Mouse (Mus musculus) midbrain, embryonic 11.5 days (tissue): ENCODE results near the gene Hdac9. TPM values are rescaled to one million over a fixed set of nuclear protein-coding genes. Genes with fewer than 3 reads are reported as not detected.

Experiments used
- ATAC-seq: fragments of 200-750 bp; cut with Nextera tagmentation; 2 replicates; pipeline ENCODE4 v1.8.0; 2017; ENCODE audit warnings: moderate TSS enrichment, moderate library complexity; ENCODE audit not compliant: low FRiP score
- DNase-seq: peaks from one replicate; pipeline ENCODE4 v3.0.0; 2015; ENCODE audit warnings: low spot score; ENCODE audit errors: missing footprints
- H3K27ac ChIP-seq: fragments of 300-500 bp; sonication (generic); 2 replicates; pipeline ENCODE4 v1.5.1; 2014; ENCODE audit warnings: low read depth, low read length
- H3K27me3 ChIP-seq: fragments of 300-500 bp; sonication (generic); 2 replicates; pipeline ENCODE4 v1.6.1; 2014; ENCODE audit warnings: mild to moderate bottlenecking, low read length, moderate library complexity, mixed read lengths; ENCODE audit not compliant: control insufficient read depth, insufficient read depth
- H3K36me3 ChIP-seq: fragments of 300-500 bp; sonication (generic); 2 replicates; pipeline ENCODE4 v1.6.1; 2014; ENCODE audit warnings: mild to moderate bottlenecking, low read length, moderate library complexity, mixed read lengths; ENCODE audit not compliant: control insufficient read depth, insufficient read depth
- H3K4me1 ChIP-seq: fragments of 300-500 bp; sonication (generic); 2 replicates; pipeline ENCODE4 v1.6.1; 2014; ENCODE audit warnings: low read length; ENCODE audit not compliant: control insufficient read depth, insufficient read depth
- H3K4me2 ChIP-seq: fragments of 300-500 bp; sonication (generic); 2 replicates; pipeline ENCODE4 v1.6.1; 2014; ENCODE audit warnings: mild to moderate bottlenecking, moderate library complexity
- H3K4me3 ChIP-seq: fragments of 300-500 bp; sonication (generic); 2 replicates; pipeline ENCODE4 v1.5.1; 2014; ENCODE audit warnings: low read depth, low read length
- H3K9ac ChIP-seq: fragments of 300-500 bp; sonication (generic); 2 replicates; pipeline ENCODE4 v1.6.1; 2014; ENCODE audit warnings: low read length
- H3K9me3 ChIP-seq: fragments of 300-500 bp; sonication (generic); 2 replicates; pipeline ENCODE4 v1.6.1; 2016; ENCODE audit warnings: low read length; ENCODE audit not compliant: control insufficient read depth
- WGBS: fragments of 180-500 bp; shearing (Covaris S2); extraction: QIAGEN DNeasy Blood & Tissue Kit; methylation state at CpG from one replicate; pipeline ENCODE4 v1.1.7; 2014; 5-methylcytosine and 5-hydroxymethylcytosine counted together
- polyA plus RNA-seq: library from polyadenylated mRNA; unstranded; fragments of >200 nt; fragmentation: Nextera tagmentation; extraction: Ambion mirVana; gene quantifications from 2 replicates; pipeline ENCODE4 v1.2.1, GENCODE M21; 2014

The Hdac9 gene
- polyA plus RNA-seq, result 14.1 and 16.9 TPM in 2 replicates

DNA sequence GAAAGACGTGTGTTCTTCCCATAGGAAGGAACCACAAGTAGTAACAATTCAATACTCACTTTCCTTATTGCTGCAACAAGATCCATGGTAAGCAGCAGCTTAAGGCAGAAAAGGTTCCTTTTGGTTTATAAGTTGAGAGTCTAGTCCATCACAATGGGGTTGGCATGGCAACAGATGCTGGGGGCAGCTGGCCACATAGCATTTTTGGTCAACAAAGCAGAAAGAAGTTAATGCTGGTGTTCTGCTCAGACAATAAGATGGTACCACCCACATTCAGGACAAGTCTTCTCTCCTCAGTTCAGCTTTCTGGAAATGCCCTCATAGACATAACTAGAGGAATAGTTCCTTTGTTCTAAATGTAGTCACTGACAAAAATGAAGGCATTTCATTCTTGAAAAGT is at the start of gene Hdac9:
Gene Hdac9 (minus strand): TSS at position 101 of the 400 bp plus-strand sequence.
- Histone ChIP-seq H3K4me3 (no peak within 1 kb of the TSS), H3K27ac (no peak within 1 kb of the TSS), H3K27me3 (no peaks in the 10 kb centered on the region), H3K4me2 (no peak within 1 kb of the TSS), H3K36me3 (no peaks in the 10 kb centered on the region), H3K9ac (no peak within 1 kb of the TSS), H3K9me3 (no peaks in the 10 kb centered on the region), H3K4me1 (0 out of 2 replicates have a peak, but pooled peaks cover 4% of the 10 kb centered on the region)
- no peak for DNase-seq
- WGBS, result 26% methylated on average over 1 of the region's 1 CpGs
- ATAC-seq, result no peak

DNA sequence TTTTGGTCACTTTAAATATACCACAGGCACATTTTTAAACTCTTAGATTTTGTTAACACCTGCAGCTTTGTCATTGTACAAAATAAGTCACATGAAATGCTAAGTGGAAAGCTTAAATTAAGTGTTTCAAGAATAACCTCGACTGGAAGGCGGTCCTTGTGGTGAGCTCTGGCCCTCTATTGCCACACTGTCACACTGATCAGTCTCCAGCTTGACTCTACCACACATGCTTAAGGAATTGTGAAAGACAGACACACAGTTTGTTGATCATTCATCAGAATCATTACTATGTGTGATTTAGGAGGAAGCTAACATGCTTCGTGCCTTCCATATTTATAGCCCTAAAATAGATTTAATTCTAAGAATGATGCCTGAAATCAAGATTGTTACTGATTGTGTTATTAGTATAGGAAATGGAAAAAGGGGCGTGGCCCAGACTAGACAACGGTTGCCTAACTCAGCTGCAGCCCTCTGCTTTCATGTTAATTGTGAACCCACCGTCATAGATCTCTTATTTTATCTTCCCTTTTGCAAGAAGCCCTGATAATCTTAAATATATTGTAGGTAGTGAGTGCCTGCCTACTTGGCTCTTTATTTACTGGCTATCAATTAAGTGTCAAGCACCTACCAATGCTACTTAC is 32.3 kb upstream of the Hdac9 start:
- H3K27ac ChIP-seq, result no peak overlapping the region
- no peak overlapping the region for H3K4me3 ChIP-seq
- no peak for ATAC-seq
- H3K4me1 ChIP-seq, result no peaks in the 10 kb centered on the region
- no peaks in the 10 kb centered on the region for H3K36me3 ChIP-seq
- no peaks in the 10 kb centered on the region for H3K9me3 ChIP-seq
- DNase-seq, result no peak
- no peaks in the 10 kb centered on the region for H3K27me3 ChIP-seq
- no peak overlapping the region for H3K4me2 ChIP-seq
- WGBS, result 89% methylated on average over 6 of the region's 6 CpGs
- no peak overlapping the region for H3K9ac ChIP-seq

DNA sequence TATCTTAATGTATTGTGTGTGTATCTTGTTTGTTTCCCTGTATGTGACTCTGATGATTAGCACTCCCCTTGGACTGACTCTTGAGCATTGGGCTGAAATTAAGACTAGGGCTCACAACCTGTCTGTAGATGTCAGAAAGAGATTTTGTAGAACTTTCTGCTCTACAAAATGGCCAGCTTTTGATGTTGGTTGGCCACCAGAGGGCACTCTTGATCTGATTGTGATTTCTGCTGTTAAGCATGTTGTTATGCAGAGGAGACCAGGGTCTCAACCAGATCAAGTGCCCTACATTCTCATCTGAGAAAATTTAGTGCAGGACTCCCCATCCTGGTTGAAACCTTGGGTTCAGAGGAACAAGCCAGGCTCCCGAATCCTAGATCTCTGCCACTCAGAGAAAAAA is 21.0 kb upstream of the Hdac9 start:
- Histone ChIP-seq H3K27ac (no peak overlapping the region), H3K27me3 (no peaks in the 10 kb centered on the region), H3K36me3 (no peaks in the 10 kb centered on the region), H3K4me2 (no peak overlapping the region), H3K4me1 (no peaks in the 10 kb centered on the region), H3K9ac (no peak overlapping the region), H3K9me3 (peaks cover 4% of the 10 kb centered on the region; the same call in 1 of the 2 replicates), H3K4me3 (no peak overlapping the region)
- ATAC-seq (no peak), DNase-seq (peak; percentile 87)
- WGBS, result 95% methylated on average over 1 of the region's 1 CpGs

DNA sequence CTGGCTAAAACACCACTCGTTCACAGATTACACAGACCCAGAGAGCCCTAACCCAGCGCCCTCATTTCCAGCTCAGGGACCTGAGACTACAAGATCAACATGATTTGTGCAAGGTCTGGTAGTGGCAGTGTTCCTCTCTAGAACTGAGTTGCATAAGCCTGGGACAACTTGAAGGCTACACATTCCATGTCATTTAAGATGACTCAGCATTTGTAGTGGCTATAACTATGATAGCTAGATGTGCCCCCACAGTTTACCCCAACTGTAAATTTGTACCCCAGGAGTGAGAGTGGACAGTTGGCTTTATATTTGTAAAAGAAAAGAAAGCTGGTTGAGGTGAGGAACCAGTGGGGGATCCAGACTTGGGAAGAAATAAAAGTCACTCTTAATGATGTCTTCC is 8.9 kb downstream of the Hdac9 start:
- Histone ChIP-seq H3K9ac (no peak overlapping the region), H3K27ac (no peak overlapping the region), H3K27me3 (peaks cover 9% of the 10 kb centered on the region), H3K4me2 (no peak overlapping the region), H3K4me1 (peaks cover 2% of the 10 kb centered on the region; the same call in 1 of the 2 replicates), H3K36me3 (no peaks in the 10 kb centered on the region), H3K4me3 (no peak overlapping the region), H3K9me3 (no peaks in the 10 kb centered on the region)
- DNase-seq (no peak), ATAC-seq (no peak)
- WGBS, result 61% methylated on average over 2 of the region's 2 CpGs

- WGBS, result 3% methylated on average over 10 of the region's 10 CpGs
- Histone ChIP-seq H3K27ac (no peak overlapping the region), H3K9me3 (no peaks in the 10 kb centered on the region), H3K4me2 (peak overlapping the region; percentile 89), H3K36me3 (no peaks in the 10 kb centered on the region), H3K4me3 (peak overlapping the region; percentile 75), H3K9ac (peak overlapping the region; percentile 64; the same call in 1 of the 2 replicates), H3K27me3 (peaks cover 9% of the 10 kb centered on the region), H3K4me1 (peaks cover 2% of the 10 kb centered on the region; the same call in 1 of the 2 replicates)
- ATAC-seq (peak; percentile 58), DNase-seq (no peak)
These were observed 9.4 kb downstream of the Hdac9 start for GRCm38 (mm10) chr12:34907506-34907850.

GRCm38 (mm10) chr12:34906704-34907505 is 10.0 kb downstream of the Hdac9 start:
- Histone ChIP-seq H3K27me3 (peaks cover 9% of the 10 kb centered on the region), H3K4me3 (peak overlapping the region; percentile 75), H3K4me2 (peak overlapping the region; percentile 89), H3K36me3 (no peaks in the 10 kb centered on the region), H3K27ac (no peak overlapping the region), H3K4me1 (peaks cover 2% of the 10 kb centered on the region; the same call in 1 of the 2 replicates), H3K9me3 (no peaks in the 10 kb centered on the region), H3K9ac (peak overlapping the region; percentile 64)
- under 1% methylated on average over 73 of the region's 107 CpGs for WGBS
- ATAC-seq (peak; percentile 90), DNase-seq (peak; percentile 91)

DNA sequence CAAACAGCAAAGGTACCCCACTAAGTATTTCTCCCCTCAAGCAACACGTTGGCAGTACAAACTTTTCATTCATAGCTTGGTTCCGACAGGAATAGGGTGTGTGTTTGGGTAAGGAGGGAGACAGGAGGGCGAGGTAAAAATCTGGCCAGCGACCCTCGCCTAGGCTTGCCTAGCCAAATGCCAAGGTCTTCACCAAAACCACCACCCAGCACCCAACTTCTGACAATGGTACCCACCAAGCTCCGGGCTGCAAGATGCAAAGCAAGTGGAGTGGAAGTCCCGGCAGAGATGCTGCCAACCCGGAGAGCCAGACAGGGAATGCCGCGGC is 10.6 kb downstream of the Hdac9 start:
- H3K4me2 ChIP-seq, result peak overlapping the region; percentile 89
- H3K4me1 ChIP-seq, result peaks cover 2% of the 10 kb centered on the region; the same call in 1 of the 2 replicates
- peaks cover 9% of the 10 kb centered on the region for H3K27me3 ChIP-seq
- H3K9ac ChIP-seq, result peak overlapping the region; percentile 64
- ATAC-seq (no peak; the same call in 1 of the 2 replicates), DNase-seq (peak; percentile 93)
- peak overlapping the region; percentile 75 for H3K4me3 ChIP-seq
- no peaks in the 10 kb centered on the region for H3K36me3 ChIP-seq
- no peak overlapping the region for H3K27ac ChIP-seq
- 2% methylated on average over 10 of the region's 10 CpGs for WGBS
- H3K9me3 ChIP-seq, result no peaks in the 10 kb centered on the region

DNA sequence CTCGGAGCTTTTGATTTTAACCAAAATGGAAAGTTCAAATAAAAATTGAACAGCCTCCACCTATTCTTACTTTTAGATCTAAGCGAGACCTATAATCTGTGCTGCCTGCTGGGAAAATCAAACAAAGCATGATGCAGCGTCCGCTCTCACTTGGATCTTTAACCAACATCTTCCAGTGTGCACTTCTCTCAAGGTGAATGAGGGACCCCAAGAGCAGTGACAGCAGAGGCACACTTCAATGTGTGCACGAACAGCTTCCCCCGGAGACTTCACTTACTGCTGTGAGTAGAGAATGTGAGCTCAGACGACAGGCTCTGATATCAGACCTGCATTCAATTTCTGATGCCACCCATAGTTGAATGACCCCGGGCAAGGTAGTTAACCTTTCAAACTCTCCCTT is 16.7 kb downstream of the Hdac9 start:
- Histone ChIP-seq H3K4me1 (peaks cover 9% of the 10 kb centered on the region; the same call in 1 of the 2 replicates), H3K9me3 (no peaks in the 10 kb centered on the region), H3K27ac (no peak overlapping the region), H3K9ac (no peak overlapping the region), H3K27me3 (no peaks in the 10 kb centered on the region), H3K4me2 (no peak overlapping the region), H3K4me3 (no peak overlapping the region), H3K36me3 (no peaks in the 10 kb centered on the region)
- WGBS, result 52% methylated on average over 8 of the region's 8 CpGs
- DNase-seq (no peak), ATAC-seq (no peak)

- H3K4me1 ChIP-seq, result peaks cover 3% of the 10 kb centered on the region; the same call in 1 of the 2 replicates
- H3K27ac ChIP-seq, result no peak overlapping the region
- 84% methylated on average over 5 of the region's 5 CpGs for WGBS
- no peak overlapping the region for H3K9ac ChIP-seq
- no peak overlapping the region for H3K4me2 ChIP-seq
- H3K4me3 ChIP-seq, result no peak overlapping the region
- no peaks in the 10 kb centered on the region for H3K27me3 ChIP-seq
- no peaks in the 10 kb centered on the region for H3K9me3 ChIP-seq
- no peaks in the 10 kb centered on the region for H3K36me3 ChIP-seq
- DNase-seq, result no peak
- no peak for ATAC-seq
These were observed 22.0 kb downstream of the Hdac9 start for GRCm38 (mm10) chr12:34894867-34895266.
